Mouse (Mus musculus) natural killer cell, adult 2 months (primary cell): ENCODE results near the gene Ecm1.
A peak's percentile ranks its signal among the peaks of the same experiment; 100 is the strongest.

ENCODE experiments used
- DNase-seq, 2 experiments: peaks; one replicate each; pipeline ENCODE4 v3.0.0; 2022; ENCODE audit warnings: low spot score in 2 of 2

Ecm1 gene

GRCm38 (mm10) chr3:95689940-95690339 is 49.4 kb downstream of the Ecm1 start:
- DNase-seq: no peak

DNA sequence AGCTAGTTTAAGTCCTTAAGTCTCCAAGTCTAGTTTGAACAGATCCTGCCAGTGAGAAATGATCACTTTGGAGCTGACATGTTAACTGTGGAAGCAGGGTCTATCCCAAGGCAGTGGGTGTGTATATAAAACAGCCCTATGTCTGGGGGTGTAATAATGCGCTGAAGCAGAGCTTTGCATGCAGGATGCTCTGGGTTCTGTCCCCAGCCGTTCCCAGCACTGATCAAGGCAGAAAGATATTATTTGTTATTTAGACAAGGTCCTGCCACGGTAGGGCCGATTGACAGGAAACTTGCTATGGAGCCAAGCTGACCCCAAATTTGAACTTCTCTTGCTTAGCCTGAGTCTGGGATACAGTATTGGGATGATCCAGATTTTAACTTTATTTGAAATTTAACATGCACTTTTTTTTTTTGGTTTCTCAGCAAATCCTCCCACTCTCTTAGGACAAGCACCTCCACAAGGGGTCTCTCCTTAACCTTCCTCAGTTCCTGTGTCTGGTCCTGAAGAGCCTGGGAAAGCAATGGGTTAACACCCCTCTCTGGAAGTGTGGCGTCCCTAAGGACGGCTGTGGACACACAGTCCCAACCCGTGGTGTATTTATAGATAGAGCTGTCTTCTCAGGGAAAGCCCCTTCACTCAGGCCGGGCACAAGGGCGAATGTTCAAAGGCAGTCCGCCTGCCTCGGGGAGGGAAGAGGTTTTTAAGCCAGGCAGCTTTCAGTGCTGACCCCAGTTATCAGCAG is 50.0 kb downstream of the Ecm1 start:
- no peak for DNase-seq

DNA sequence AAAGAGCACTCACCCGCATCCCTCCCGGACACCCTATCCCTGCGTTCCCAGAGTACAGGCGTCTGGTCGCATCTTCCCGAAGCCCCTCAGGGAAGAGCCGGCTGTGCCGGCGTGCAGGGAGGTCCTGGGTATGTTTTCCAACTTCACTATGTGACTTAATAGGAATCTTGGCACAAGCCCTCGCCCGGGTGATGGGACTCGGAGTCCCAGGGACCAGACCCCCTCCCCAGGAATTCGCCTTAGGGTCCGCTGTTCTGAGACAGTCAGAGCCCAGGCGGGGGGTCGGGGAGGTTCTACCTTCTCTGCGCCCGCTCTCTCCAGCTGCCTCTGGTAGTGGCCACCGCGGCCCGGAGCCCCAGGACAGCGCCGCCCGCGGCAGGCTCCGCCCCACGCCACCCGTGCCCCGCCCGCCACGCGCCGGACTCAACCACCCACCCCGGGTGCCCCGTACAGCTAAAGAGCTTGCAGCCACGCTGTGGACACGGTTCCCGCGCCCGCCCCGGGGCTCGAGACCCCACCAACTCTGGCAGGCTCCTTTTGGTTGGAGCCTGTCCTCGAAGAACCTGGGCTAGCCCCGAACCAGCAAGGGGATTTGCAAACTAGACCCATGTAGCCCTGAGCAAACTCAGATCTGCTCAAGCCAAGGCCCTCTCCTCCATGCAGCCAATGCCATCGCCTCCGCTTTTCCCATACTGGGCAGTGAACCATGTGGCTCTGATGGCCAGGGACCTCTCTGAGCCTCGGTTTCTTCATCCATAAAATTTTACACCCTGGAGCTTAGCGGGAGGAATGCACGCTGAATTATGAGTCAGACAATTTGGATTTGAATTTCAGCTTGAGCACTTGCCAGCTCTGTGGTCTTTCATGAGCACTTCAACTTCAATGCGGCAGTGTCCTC is 51.6 kb downstream of the Ecm1 start, which contains the start of gene Adamtsl4:
Gene Adamtsl4 (minus strand): TSS at position 394 of the 898 bp plus-strand sequence.
- DNase-seq: peak; percentile 38 to 42

DNA sequence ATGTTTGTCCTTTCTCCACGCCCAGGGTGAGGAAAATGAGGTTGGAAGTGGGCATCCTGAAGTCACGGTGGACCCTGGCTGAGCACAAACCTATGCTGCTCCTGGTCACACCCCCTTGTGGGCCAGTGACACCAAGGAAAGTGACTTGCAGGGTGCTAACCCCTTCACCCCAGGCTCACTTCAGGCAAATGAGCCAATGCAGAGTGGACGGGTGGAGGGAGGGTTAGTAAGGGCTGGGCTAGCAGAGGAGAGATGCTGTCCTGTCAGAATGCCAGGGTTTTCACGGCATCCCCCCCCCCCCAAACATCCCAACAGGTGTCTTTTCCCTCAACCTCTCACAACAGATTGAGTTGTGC is 52.2 kb downstream of the Ecm1 start:
- DNase-seq: no peak

- no peak for DNase-seq
These were observed 52.7 kb downstream of the Ecm1 start for GRCm38 (mm10) chr3:95686492-95687167.

- no peak for DNase-seq
These were observed 53.7 kb downstream of the Ecm1 start for GRCm38 (mm10) chr3:95685701-95686100.

- no peak for DNase-seq
These were observed 54.1 kb downstream of the Ecm1 start for GRCm38 (mm10) chr3:95685301-95685700.

- no peak for DNase-seq
These were observed 54.5 kb downstream of the Ecm1 start for GRCm38 (mm10) chr3:95684846-95685245.
